Mouse (Mus musculus) left cerebral cortex, adult 11 months (tissue): ENCODE results near the gene Npff.

Experiments used
- DNase-seq: peaks from one replicate; pipeline ENCODE4 v3.0.0; 2022; ENCODE audit warnings: low spot score

Npff gene

GRCm38 (mm10) chr15:102519211-102520141 lies 5.3 kb downstream of the Npff start:
- no peak for DNase-seq

- DNase-seq = no peak
Observed at GRCm38 (mm10) chr15:102518859-102519201, 5.9 kb downstream of the Npff start.

- DNase-seq = peak; percentile 100
Observed at GRCm38 (mm10) chr15:102517976-102518858, 6.5 kb downstream of the Npff start, which contains the start of gene Tarbp2. Tarbp2 (plus strand) TSS chr15:102518192.

DNA sequence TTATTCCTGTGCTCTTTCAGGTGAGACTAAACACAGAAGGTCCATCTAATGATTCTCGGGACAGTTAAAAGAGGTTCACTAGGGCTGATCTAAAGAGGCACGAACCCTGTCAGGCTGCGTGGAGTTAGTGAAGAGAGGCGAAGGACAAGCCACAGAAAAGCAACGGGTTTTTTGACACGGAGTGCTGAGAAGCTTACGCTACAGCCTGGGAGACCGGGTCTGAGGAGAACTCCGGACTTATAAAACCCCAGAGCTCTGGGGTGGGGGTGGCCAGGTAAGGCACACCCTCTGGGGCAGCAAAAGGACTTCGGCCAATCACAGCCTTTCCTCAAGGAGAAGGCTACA lies 7.1 kb downstream of the Npff start:
- DNase-seq = no peak

DNA sequence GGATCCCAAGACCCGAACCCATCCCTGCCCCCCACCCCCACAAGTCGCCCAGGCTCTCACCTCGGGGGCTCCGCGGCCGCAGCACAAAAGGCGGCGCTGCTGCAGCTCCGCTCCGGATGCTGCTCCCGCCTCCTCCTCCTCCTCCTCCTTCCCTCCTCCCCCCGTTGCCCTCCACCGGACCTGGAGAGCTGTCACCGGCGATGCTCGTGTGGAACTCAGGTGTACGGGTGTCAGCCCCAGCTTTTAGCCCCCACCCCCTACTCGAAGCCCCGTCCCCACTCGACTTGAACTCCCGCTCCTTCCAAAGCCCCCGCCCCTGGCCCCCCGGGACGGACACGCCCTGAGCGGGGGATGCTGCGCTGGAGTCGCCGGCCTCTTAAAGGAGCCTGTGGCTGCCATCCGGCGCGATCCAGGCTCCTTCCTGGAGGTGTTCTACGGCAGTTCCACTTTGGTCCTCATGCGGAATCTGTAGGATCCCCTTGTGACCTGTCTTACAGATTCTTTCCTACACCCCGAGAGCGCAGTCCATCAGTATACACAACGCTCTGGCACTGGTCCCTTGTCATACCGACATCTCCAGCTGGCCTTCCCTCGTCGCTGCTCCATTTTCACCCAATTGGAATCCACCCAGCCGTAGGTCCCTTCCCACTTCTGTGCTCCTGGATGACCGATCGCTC lies 7.9 kb downstream of the Npff start, which contains the start of gene Map3k12:
Gene Map3k12, minus strand, starts transcription at position 337 of the 677 bp plus-strand sequence.
- DNase-seq = peak; percentile 62

GRCm38 (mm10) chr15:102516293-102516692 lies 8.4 kb downstream of the Npff start:
- no peak for DNase-seq

- no peak for DNase-seq
Observed at GRCm38 (mm10) chr15:102515791-102516190, 9.0 kb downstream of the Npff start.

- no peak for DNase-seq
Observed at GRCm38 (mm10) chr15:102515261-102515660, 9.5 kb downstream of the Npff start.

DNA sequence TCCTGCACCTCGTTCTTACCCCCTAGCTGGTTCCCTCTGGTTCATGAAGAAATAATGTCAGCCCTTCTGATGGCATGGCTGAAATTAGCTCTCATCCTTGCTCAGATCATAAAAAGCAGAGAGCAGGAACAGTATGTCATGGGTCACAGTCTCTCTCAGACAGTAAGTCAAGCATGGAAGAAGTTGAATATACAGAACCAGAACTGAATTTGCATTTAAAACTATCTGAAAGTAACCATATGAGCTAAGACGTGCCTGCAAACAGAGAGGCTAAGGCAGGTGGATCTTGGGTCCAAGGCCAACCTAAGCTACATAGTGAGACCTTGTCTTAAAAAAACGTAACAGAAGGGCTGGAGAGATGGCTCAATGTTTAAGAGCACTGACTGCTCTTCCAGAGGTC lies 11.7 kb downstream of the Npff start:
- DNase-seq = no peak

DNA sequence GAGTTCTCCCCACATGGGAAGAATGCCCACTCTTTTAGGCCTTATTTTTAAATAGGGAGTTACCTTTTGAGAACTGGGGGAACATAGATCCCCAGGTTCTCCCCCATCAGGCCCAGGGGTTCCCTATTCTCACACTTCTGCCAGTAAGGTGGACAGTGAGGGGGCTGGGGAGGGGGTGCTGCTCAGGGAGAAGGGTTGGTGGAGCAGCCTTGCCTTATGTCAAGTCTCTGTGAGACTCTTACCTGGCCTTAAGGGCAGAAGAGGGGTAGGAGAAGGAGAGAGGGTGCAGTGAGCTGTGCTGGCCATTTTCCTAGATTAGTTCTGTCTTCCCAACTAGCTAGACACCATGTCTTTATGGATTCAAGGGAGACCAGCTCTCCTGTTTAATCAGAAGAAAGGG lies 12.3 kb downstream of the Npff start:
- DNase-seq = no peak

DNA sequence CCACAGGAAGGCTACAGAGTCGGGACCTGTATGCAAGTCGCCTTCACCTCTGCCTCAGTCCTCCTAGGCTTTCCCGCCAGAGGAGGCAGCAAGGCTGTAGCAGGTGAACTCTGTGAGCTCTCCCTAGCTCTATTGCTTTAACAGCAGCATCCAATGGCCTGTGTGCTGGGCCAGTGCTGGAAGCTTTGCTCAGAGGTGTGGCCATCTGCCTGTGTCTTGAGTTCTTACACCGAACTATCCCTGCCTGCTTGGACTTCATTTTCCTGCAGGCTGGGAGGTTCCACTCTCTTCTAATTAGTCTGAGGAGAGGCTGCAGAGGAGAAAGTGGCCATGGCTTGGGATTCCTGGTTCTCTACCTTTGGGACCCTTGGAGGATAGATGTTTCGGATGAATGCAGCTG lies 12.7 kb downstream of the Npff start:
- no peak for DNase-seq

DNA sequence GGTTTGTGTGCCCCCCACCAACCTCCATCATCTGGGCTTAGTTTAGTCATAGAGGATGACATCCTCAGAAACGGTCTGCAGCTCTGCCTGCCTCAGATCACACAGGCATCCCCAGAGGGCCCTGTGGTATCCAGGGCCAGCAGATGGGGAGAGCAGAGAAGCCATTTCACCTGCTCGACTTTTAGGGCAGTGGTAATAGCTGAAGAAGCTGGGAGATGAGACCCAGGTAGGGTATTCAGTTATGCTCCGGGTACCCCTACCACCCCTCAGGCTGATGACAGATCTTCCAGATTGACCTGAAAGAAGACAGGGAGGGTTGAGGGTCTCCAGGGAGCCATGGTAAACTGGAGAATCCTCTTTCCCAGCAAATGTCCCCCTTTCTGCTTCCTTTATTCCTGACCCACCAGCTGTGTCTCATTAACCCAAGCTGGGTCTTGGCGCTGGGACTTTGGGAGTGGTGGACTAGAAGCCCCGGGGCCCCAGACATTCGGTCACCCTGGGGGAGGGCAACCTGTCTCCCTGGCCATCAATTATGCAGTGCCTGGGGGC lies 13.4 kb downstream of the Npff start:
- no peak for DNase-seq

DNA sequence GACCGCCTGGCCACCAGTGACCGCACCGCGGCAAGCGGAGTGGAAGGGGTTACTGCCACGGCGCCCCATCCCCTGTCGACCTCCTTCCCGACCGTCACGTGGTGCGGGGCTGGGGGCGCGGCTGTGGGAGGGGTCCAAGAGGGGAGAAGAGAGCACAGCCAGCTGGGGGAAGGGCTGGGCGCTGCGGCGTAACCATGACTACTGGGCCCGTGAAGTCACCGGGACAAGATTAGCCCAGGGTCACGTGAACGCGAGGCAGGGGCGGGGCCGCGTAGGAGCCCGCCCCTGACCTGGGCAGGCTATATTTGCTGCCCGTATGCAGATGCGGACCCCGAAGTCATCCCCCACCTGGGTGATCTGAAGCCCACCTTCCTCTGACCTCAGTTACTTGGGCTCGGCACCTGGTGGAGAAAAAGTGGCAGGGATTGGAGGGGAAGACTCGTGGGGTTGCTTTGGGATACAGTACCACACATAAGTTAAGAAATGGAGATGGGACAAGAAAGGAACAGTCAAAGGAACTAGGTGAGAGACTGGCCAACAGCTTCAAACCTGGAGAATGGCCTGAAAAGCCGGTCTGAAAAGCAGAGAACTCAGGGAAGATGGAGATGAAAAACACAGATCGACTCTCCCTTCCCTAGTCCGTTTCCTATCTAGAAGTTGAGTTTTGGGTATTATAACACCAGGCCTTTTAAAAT lies 14.0 kb downstream of the Npff start:
- peak; percentile 84 for DNase-seq

DNA sequence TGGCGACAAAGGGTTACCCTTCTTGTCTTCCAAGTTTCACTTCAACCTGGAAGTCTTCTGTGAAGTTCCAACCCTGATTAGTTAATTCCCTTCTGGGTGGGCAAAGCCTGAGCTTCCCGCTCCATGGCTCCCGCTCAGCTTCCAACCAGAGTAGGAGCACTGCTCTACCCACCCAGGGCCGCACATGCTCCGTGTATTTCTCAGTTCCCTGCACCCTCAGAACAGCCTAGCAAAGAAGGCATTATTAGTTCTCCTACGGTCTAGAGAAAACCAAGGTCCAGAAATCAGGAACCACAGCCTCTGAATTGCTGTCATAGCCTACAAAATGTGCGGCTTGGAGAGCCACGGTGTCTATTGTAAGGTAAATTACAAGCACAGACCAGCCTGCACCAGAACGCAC lies 14.6 kb downstream of the Npff start:
- DNase-seq = no peak

GRCm38 (mm10) chr15:102508336-102508735 lies 16.4 kb downstream of the Npff start:
- no peak for DNase-seq

- no peak for DNase-seq
Observed at GRCm38 (mm10) chr15:102507561-102507960, 17.2 kb downstream of the Npff start.

- DNase-seq = no peak
Observed at GRCm38 (mm10) chr15:102506864-102507263, 17.9 kb downstream of the Npff start.

GRCm38 (mm10) chr15:102506464-102506830 lies 18.3 kb downstream of the Npff start:
- DNase-seq = no peak

GRCm38 (mm10) chr15:102505770-102506463 lies 18.8 kb downstream of the Npff start:
- DNase-seq = no peak

GRCm38 (mm10) chr15:102505073-102505769 lies 19.5 kb downstream of the Npff start:
- no peak for DNase-seq
